Mouse (Mus musculus) liver, embryonic 16.5 days (tissue): Measurements from ENCODE around the gene Esyt2. TPM values are rescaled to one million over a fixed set of nuclear protein-coding genes. Genes with fewer than 3 reads are reported as not detected.
A peak's percentile ranks its signal among the peaks of the same experiment; 100 is the strongest.

ENCODE experiments used
- ATAC-seq: fragments of 200-750 bp; cut with Nextera tagmentation; 2 replicates; pipeline ENCODE4 v1.8.0; 2017; ENCODE audit warnings: low read depth, mild to moderate bottlenecking, moderate number of reproducible peaks, moderate library complexity
- H3K27ac ChIP-seq: fragments of 300-500 bp; sonication (generic); 2 replicates; pipeline ENCODE4 v1.5.1; 2014; ENCODE audit warnings: mild to moderate bottlenecking, low read length
- H3K27me3 ChIP-seq: fragments of 300-500 bp; sonication (generic); 2 replicates; pipeline ENCODE4 v1.6.1; 2014; ENCODE audit warnings: low read depth, low read length, mixed read lengths; ENCODE audit not compliant: control insufficient read depth, insufficient read depth
- H3K36me3 ChIP-seq: fragments of 300-500 bp; sonication (generic); 2 replicates; pipeline ENCODE4 v1.6.1; 2014; ENCODE audit warnings: mild to moderate bottlenecking; ENCODE audit not compliant: control insufficient read depth, insufficient read depth
- H3K4me1 ChIP-seq: fragments of 300-500 bp; sonication (generic); 2 replicates; pipeline ENCODE4 v1.6.1; 2014; ENCODE audit warnings: low read depth, low read length, mixed read lengths; ENCODE audit not compliant: control insufficient read depth
- H3K4me2 ChIP-seq: fragments of 300-500 bp; sonication (generic); 2 replicates; pipeline ENCODE4 v1.6.1; 2014; ENCODE audit warnings: low read depth, low read length, mixed read lengths
- H3K4me3 ChIP-seq: fragments of 300-500 bp; sonication (generic); 2 replicates; pipeline ENCODE4 v1.5.1; 2014; ENCODE audit warnings: low read depth, mild to moderate bottlenecking, low read length
- H3K9ac ChIP-seq: fragments of 300-500 bp; sonication (generic); 2 replicates; pipeline ENCODE4 v1.6.1; 2014; ENCODE audit warnings: low read depth, low read length
- H3K9me3 ChIP-seq: fragments of 300-500 bp; sonication (generic); replicated peaks from 2 replicates; pipeline ENCODE4 v1.6.1; 2016; ENCODE audit warnings: low read length; ENCODE audit not compliant: control insufficient read depth
- WGBS: fragments of 180-500 bp; shearing (Covaris S2); extraction: QIAGEN DNeasy Blood & Tissue Kit; methylation state at CpG from one replicate; pipeline ENCODE4 v1.1.7; 2014; ENCODE audit not compliant: insufficient replicate concordance; 5-methylcytosine and 5-hydroxymethylcytosine counted together
- polyA plus RNA-seq: library from polyadenylated mRNA; unstranded; fragments of >200 nt; fragmentation: Nextera tagmentation; extraction: Ambion mirVana; gene quantifications from 2 replicates; pipeline ENCODE4 v1.2.1, GENCODE M21; 2015

Gene Esyt2
- polyA plus RNA-seq, 1 experiment from 2014 or later = 9.4 TPM

- no peak overlapping the region for H3K27ac ChIP-seq
- peaks cover 12% of the 10 kb centered on the region for H3K36me3 ChIP-seq
- no peak overlapping the region for H3K9ac ChIP-seq
- H3K4me3 ChIP-seq = no peak overlapping the region
- no peaks in the 10 kb centered on the region for H3K27me3 ChIP-seq
- ATAC-seq = peak; percentile 37; the same call in 1 of the 2 replicates
- H3K4me1 ChIP-seq = no peaks in the 10 kb centered on the region
- WGBS = 83% methylated on average over 3 of the region's 3 CpGs
- H3K9me3 ChIP-seq = no peaks in the 10 kb centered on the region
- no peak overlapping the region for H3K4me2 ChIP-seq
Measured at GRCm38 (mm10) chr12:116354694-116355093, 73.7 kb downstream of the Esyt2 start.

GRCm38 (mm10) chr12:116362091-116362490 is 81.1 kb downstream of the Esyt2 start:
- Histone ChIP-seq H3K27ac (no peak overlapping the region), H3K4me1 (no peaks in the 10 kb centered on the region), H3K36me3 (peaks cover 25% of the 10 kb centered on the region), H3K9me3 (no peaks in the 10 kb centered on the region), H3K27me3 (no peaks in the 10 kb centered on the region), H3K4me3 (no peak overlapping the region), H3K9ac (no peak overlapping the region), H3K4me2 (no peak overlapping the region)
- ATAC-seq = no peak

DNA sequence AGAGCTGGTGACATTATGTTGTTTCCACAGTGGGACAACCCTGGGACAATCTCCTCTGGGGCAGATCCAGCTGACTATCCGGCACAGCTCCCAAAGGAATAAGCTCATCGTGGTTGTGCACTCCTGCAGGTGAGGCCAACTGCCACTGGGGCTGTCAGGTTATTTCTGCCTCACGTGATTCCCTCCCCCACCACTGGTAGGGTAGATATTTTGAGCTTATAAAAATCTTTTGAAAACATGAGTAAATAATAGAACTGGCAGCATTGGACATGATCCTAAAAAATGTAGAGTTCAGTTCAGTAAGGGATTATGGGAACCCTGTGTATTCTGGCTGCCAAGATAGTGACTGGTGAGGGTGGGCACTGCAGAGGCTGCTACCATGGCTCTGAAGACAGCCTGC is 85.9 kb downstream of the Esyt2 start:
- H3K36me3 ChIP-seq = peaks cover 42% of the 10 kb centered on the region
- WGBS = 83% methylated on average over 3 of the region's 3 CpGs
- H3K4me1 ChIP-seq = no peaks in the 10 kb centered on the region
- H3K4me2 ChIP-seq = no peak overlapping the region
- H3K4me3 ChIP-seq = no peak overlapping the region
- H3K9me3 ChIP-seq = no peaks in the 10 kb centered on the region
- no peak for ATAC-seq
- no peaks in the 10 kb centered on the region for H3K27me3 ChIP-seq
- H3K9ac ChIP-seq = no peak overlapping the region
- H3K27ac ChIP-seq = no peak overlapping the region

DNA sequence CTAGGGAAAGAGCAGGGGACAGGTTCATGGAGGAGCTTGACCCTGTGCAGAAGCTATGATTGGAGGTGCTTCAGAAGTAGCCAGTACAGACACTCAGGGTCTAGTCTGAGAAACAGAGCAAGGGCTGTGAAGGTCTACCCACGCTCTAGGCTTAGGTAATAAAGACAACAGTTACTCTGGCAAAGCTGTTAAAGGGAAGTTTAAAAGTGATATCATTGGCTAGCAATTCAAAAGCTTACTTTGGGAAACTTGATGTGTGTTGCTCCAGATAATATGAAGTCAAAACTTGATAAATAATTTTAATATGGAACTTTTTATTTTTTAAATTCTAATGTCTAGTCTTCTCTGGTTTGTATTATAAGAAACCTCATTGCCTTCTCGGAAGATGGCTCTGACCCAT is 86.3 kb downstream of the Esyt2 start:
- 87% methylated on average over 2 of the region's 2 CpGs for WGBS
- Histone ChIP-seq H3K27ac (no peak overlapping the region), H3K4me2 (no peak overlapping the region), H3K9ac (no peak overlapping the region), H3K9me3 (no peaks in the 10 kb centered on the region), H3K4me3 (no peak overlapping the region), H3K27me3 (no peaks in the 10 kb centered on the region), H3K36me3 (peaks cover 42% of the 10 kb centered on the region), H3K4me1 (no peaks in the 10 kb centered on the region)
- ATAC-seq = no peak

GRCm38 (mm10) chr12:116368857-116369256 is 87.9 kb downstream of the Esyt2 start:
- Histone ChIP-seq H3K4me2 (no peak overlapping the region), H3K4me1 (no peaks in the 10 kb centered on the region), H3K36me3 (peaks cover 37% of the 10 kb centered on the region), H3K27me3 (no peaks in the 10 kb centered on the region), H3K9ac (no peak overlapping the region), H3K9me3 (no peaks in the 10 kb centered on the region), H3K4me3 (no peak overlapping the region), H3K27ac (no peak overlapping the region)
- 81% methylated on average over 2 of the region's 2 CpGs for WGBS
- ATAC-seq = no peak

DNA sequence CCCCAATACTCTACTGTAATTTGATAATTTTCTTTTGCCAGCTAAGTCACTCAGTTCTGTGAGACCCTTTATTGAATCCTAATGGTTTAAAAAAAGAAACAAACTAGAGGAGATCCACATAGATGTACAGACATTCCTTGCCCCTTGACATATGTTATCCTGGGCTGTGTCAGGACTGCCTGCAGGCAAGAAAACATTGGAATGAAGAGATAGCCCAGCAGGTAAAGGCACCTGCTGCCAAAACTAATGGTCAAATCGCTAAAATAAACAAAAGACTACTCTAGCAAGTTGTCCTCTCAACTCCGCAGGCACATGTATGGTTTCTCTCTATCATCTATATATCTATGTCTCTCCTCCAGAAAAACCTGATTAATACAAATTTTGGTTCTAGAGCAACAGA is 102.1 kb downstream of the Esyt2 start:
- no peak overlapping the region for H3K27ac ChIP-seq
- H3K4me3 ChIP-seq = no peak overlapping the region
- 67% methylated on average over 2 of the region's 2 CpGs for WGBS
- H3K4me2 ChIP-seq = no peak overlapping the region
- no peaks in the 10 kb centered on the region for H3K27me3 ChIP-seq
- no peak overlapping the region for H3K9ac ChIP-seq
- ATAC-seq = no peak
- H3K36me3 ChIP-seq = peaks cover 4% of the 10 kb centered on the region
- no peaks in the 10 kb centered on the region for H3K4me1 ChIP-seq
- no peaks in the 10 kb centered on the region for H3K9me3 ChIP-seq

GRCm38 (mm10) chr12:116383995-116384394 is 103.0 kb downstream of the Esyt2 start:
- no peaks in the 10 kb centered on the region for H3K27me3 ChIP-seq
- no peaks in the 10 kb centered on the region for H3K4me1 ChIP-seq
- H3K9ac ChIP-seq = no peak overlapping the region
- H3K9me3 ChIP-seq = no peaks in the 10 kb centered on the region
- no peak overlapping the region for H3K27ac ChIP-seq
- no peak overlapping the region for H3K4me3 ChIP-seq
- ATAC-seq = no peak
- H3K4me2 ChIP-seq = no peak overlapping the region
- peaks cover 4% of the 10 kb centered on the region for H3K36me3 ChIP-seq

GRCm38 (mm10) chr12:116386802-116387201 is 105.8 kb downstream of the Esyt2 start:
- H3K4me1 ChIP-seq = no peaks in the 10 kb centered on the region
- H3K27ac ChIP-seq = no peak overlapping the region
- no peaks in the 10 kb centered on the region for H3K9me3 ChIP-seq
- no peak for ATAC-seq
- no peaks in the 10 kb centered on the region for H3K27me3 ChIP-seq
- H3K36me3 ChIP-seq = no peaks in the 10 kb centered on the region
- H3K9ac ChIP-seq = no peak overlapping the region
- no peak overlapping the region for H3K4me3 ChIP-seq
- H3K4me2 ChIP-seq = no peak overlapping the region
- WGBS = 60% methylated on average over 1 of the region's 1 CpGs

GRCm38 (mm10) chr12:116389868-116390267 is 108.9 kb downstream of the Esyt2 start:
- Histone ChIP-seq H3K27ac (no peak overlapping the region), H3K27me3 (no peaks in the 10 kb centered on the region), H3K9me3 (no peaks in the 10 kb centered on the region), H3K4me1 (no peaks in the 10 kb centered on the region), H3K4me3 (no peak overlapping the region), H3K4me2 (no peak overlapping the region), H3K9ac (no peak overlapping the region), H3K36me3 (no peaks in the 10 kb centered on the region)
- WGBS = 36% methylated on average over 1 of the region's 1 CpGs
- ATAC-seq = no peak

DNA sequence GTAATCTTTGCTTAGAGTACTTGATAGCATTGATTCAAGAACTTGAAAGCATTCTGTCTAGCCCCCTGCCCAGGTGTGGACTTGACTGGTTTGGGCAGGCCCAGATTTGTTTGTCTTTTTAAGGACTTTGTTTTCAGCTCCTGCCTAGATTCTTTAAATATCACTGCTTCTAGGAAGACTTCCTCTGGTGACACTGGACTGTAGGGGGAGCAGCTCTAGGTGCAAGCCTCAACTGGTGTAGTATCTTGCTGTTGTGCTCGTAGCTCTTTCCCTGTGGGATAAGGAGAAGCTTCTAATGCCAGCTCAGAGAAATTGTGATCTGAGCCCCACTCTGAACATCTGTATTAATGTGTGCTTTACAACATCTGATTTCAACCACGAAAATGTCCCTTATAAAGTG is 113.3 kb downstream of the Esyt2 start:
- Histone ChIP-seq H3K9me3 (no peaks in the 10 kb centered on the region), H3K9ac (no peak overlapping the region), H3K27ac (no peak overlapping the region), H3K4me1 (no peaks in the 10 kb centered on the region), H3K4me3 (no peak overlapping the region), H3K27me3 (no peaks in the 10 kb centered on the region), H3K36me3 (no peaks in the 10 kb centered on the region), H3K4me2 (no peak overlapping the region)
- no peak for ATAC-seq
- 51% methylated on average over 2 of the region's 2 CpGs for WGBS
